Mouse (Mus musculus) Muller cell, postnatal 12 days (primary cell): ENCODE results near the gene Nrap.

ENCODE experiments used
- DNase-seq: peaks from one replicate; pipeline ENCODE4 v3.0.0-alpha.2; 2015; ENCODE audit errors: inconsistent ontology term

Nrap gene

DNA sequence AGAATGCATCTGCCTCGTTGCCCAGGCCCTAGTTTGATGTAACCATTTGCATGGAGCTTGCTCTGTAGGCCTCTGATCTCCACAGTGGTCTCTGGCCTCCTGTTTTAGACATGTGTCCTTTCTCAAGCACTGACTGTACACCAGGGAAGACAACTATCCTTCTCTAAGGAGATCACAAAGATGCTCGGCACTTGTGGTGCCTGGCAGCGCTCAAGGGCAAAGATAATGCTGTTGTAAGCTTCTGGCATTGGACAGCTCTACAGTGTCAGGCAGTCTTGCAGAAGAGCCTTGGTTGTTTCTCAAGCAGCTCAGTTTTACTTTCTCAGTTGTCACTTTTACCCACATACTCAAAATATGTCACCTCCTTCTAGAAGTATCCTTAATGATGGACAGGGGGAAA is 73.3 kb downstream of the Nrap start:
- no peak for DNase-seq

DNA sequence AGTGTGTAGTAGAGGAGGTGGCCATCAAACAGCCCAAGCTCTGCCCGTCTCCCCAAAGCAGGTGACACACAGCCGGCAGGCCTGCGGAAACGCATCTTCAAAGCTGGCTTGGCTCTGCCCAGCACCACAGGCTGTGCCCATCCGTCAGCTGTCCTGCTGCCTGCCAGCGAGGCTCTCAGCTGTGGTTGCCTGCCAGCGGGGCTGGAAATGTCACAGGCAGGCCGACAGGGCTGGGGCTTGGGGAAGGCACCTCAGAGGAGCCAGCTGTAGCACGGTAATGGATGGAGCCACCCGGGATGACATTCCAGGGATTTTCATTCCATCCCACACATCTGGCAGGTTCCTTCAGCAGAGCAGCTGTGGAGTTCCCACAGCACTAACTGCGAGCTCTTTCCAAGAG is 89.0 kb downstream of the Nrap start:
- no peak for DNase-seq

- DNase-seq = no peak
Measured at GRCm38 (mm10) chr19:56297264-56297663, 92.6 kb downstream of the Nrap start.

DNA sequence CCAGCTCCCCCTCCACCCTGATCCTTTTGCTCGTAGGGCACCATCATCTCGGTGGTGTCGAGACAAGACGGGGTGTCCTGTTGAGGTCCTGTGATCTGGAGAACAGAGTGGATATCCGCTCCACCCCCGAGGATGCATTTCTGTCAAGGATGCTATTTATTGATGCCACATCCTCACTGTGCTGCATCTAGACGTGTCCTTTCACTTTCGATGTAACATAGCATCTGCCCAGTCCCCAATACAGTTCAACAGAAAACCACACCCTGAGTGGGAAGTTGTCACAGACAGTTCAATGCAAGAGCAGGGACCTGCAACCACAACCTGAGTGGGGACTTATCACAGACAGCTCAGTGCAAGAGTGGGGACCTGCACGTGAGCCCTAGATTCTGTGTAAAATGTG is 93.2 kb downstream of the Nrap start:
- no peak for DNase-seq

- DNase-seq = peak; percentile 67
Measured at GRCm38 (mm10) chr19:56294654-56295399, 95.0 kb downstream of the Nrap start.

DNA sequence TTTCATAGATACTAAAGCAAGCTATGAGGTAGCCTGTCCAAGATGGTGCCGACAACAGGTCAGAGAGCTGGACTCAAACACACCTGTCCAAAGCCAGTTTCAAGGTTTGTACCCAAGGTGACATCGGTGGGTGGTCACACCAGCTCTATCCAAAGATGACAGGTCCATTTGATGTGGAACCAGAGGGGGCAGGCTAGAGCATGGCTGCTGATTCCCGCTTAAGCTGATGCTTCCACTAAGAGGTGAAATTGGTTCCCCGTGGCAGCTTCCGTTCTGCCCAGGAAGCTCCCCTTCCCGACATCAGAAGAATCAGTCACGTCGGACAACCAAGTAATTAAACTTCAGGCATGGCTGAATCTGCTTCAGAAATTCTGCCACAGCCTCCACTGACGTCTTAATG is 97.5 kb downstream of the Nrap start:
- DNase-seq = no peak

GRCm38 (mm10) chr19:56291898-56292297 is 97.9 kb downstream of the Nrap start:
- DNase-seq = peak; percentile 42

- DNase-seq = no peak
Measured at GRCm38 (mm10) chr19:56289642-56290041, 100.2 kb downstream of the Nrap start.

GRCm38 (mm10) chr19:56288436-56288835 is 101.4 kb downstream of the Nrap start:
- DNase-seq = no peak

GRCm38 (mm10) chr19:56287580-56288367 is 102.1 kb downstream of the Nrap start:
- no peak for DNase-seq

DNA sequence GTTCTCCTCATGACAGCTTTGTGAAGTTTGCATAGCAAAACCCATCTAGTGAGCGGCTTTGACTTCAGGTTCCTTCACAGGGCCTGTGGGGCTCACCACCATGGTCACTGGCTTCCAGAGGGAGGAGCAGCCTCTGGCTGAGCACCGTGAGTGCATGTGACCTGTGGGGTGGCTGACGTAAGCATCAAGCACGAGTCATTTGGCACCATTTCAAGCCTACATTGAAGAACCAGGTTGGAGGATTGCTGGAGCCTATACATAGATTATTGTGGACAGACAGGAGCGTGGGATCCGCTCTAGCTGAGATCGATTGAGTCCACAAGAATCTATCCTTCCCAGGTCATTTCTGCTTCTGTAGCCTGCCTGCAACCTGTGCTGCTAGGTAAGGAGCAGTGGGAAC is 103.0 kb downstream of the Nrap start, which contains the start of gene Habp2:
Habp2 (plus strand) TSS at position 272 of the 400 bp plus-strand sequence.
- no peak for DNase-seq

- peak; percentile 17 for DNase-seq
Measured at GRCm38 (mm10) chr19:56285222-56285621, 104.6 kb downstream of the Nrap start.

- DNase-seq = no peak
Measured at GRCm38 (mm10) chr19:56278366-56278765, 111.5 kb downstream of the Nrap start.

GRCm38 (mm10) chr19:56277951-56278350 is 111.9 kb downstream of the Nrap start:
- no peak for DNase-seq

DNA sequence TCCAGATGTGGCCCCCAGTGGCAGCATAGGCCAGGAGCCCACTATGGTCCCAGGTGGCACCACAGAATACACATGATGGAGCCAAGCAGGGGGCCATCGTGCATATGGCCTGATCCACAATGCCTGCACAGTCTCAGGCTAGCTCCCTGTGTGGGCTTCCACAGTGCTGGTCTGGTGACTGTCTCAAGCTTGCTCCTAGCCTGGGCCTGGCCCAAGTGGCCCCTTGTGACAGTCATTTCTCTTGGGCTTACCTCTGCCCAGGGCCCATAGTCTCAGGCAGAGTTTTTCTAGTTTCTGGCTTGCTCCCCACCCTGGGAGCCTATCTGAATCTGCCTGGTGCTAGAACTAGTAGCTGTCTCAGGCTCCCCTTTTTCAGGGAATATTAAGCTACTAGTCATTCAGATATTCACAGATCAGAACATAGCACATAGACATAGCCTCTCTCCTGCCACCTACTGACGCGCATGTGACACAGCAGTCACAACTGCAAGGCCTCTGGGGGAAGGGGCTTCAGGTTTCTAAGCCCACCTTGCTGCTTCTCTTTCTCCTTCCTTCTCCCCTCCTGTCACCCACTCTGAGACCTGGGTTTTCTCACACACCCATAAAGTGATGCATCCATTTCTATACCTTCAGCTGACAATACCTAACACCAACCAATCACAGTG is 112.6 kb downstream of the Nrap start:
- DNase-seq = no peak

DNA sequence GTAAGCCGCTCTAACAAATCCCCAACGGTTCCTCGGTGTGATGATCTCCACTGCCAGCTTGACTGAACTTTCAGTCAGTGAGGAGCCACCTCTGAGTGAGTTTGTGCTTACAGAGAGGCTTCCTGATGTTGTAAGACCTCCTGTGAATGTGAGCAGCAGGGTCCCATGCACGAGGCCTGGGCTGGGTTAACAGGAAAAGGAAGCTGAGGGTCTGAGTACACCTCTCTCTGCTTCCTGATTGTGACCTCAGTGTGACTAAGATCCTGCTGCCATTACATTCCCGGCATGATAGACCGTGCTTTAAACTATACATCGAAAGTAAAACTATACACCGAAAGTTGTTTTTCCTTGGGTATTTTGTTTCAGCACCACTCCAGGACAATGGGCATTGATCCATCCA is 117.8 kb downstream of the Nrap start:
- DNase-seq = no peak
